Mouse (Mus musculus) mature B cell (primary cell): ENCODE data around the gene Espn.

Experiments used
- in situ Hi-C: fragments of 300-500 bp; cut with MboI; formaldehyde crosslinking; loops from 2 replicates; pipeline ENCODE4 v1.14.3; 2019

Gene Espn

GRCm38 (mm10) chr4:152150546-152150945 is 1.6 kb downstream of the Espn start:
- in situ Hi-C loops, result no loop called here

GRCm38 (mm10) chr4:152146033-152146827 is 5.9 kb downstream of the Espn start:
- in situ Hi-C loops, result no loop called here

DNA sequence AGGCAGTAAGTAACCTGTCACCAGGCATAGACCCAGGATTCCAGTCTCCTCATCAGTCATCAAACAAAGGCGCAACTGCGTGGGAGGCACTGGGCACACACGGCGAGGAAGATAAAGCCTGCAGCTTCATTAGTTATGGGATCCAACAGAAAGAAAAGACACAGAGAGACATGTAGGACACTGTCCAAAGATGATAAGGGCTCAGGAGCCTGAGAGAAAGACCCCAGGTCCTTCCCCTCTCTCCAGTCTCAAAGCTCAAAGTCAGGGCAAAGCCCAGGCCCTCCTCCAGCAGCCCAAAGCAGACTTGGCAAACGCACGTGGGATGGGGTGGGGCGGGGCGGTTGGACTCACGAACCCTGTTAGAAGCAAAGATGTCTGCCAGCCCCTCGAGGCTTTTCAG is 6.7 kb downstream of the Espn start:
- in situ Hi-C loops, result no loop called here

DNA sequence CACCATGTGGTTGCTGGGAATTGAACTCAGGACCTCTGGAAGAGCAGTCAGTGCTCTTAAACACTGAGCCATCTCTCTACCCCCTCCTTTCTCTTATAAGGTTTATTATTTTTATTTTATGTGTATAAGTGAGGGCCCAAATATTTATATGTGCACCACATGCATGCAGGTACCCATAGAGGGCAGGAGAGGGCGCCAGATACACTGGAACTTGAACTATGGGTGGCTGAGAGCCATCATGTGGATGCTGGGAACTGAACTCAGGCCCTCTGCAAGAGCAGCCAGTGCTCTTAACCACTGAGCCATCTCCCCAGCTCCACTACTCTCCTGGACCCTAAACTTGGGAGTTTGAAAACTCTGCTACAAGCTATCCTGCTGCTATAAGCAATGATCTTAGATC is 8.5 kb downstream of the Espn start:
- in situ Hi-C loops, result no loop called here

- in situ Hi-C loops, result no loop called here
These were observed 10.5 kb downstream of the Espn start for GRCm38 (mm10) chr4:152141521-152142135.

- in situ Hi-C loops, result no loop called here
These were observed 11.7 kb downstream of the Espn start for GRCm38 (mm10) chr4:152140441-152140840.

DNA sequence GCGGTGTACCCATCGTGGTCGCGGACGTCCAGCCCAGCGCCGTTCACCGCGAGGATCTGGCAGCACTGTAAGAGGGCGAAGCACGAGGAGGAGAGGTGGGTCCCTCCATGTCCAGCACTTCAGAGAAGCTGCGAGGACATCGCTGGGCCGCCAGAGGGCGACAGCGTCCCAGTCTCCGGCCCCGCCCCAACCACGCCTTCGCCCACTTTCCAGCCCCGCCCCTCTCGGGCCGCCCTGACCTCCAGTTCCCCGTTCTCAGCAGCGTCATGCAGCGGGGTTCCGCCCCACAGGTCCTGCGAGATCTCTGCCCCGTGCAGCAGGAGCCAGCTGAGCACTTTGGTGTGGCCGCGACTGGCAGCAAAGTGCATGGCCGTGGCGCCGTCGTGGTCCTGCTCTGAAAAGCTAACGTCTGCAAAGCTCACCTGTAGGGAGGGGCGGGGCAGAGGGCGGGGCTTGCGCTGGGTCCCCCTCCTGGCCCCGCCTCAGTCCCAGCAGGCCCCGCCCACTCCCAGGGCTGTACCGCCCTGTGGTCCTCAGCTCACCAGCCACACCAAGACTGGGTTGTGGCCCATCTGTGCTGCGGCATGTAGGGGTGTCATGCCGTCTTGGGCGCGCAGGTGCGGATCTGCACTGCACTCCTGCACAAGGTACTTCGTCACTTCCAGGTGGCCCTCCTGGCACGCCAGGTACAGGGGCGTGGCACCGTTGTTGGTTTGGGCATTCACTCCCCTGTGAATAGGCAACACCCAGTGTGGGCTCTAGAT is 13.5 kb downstream of the Espn start:
- in situ Hi-C loops, result no loop called here

DNA sequence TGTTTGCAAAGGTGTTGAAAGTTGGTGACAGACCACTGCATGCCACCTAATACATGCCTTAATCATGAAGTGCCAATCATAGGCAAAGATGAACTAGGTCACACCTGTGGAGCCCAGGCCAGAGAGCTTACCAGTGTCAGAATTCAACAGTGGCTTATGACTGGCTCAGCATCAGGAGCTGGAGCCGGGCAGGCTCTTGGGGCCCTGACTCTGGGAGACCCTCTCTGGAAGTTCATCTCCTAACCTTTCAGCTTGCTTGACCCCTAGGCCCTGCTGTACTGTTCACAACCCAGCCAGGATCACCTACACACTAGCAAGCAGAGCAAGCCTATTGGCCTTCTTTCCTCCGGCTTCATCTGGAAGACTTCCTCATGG is 15.3 kb downstream of the Espn start:
- in situ Hi-C loops, result no loop called here

- in situ Hi-C loops, result no loop called here
These were observed 15.9 kb downstream of the Espn start for GRCm38 (mm10) chr4:152136112-152136875.

- in situ Hi-C loops, result no loop called here
These were observed 16.8 kb downstream of the Espn start for GRCm38 (mm10) chr4:152135363-152135762.

DNA sequence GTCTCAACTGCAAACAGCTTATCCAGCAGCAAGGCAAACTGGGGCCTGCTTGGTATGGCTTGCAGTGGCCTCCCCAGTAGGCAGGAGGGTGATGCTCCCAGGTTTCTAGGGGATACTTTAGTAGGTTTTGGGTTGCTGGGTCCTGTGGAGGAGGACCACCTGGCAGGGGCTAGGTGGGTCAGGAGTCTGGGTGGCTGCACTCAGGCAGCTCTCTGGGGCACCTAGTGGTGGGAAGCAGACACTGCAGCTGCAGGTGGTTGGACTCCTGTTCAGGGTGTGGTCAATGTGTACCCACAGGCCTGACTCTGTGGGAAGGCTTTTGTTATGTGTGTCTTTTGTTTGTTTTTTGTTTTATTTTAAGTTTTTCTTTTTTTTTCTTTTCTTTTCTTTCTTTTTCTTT is 17.7 kb downstream of the Espn start:
- in situ Hi-C loops, result no loop called here

GRCm38 (mm10) chr4:152133213-152133612 is 19.0 kb downstream of the Espn start:
- in situ Hi-C loops, result no loop called here

GRCm38 (mm10) chr4:152132772-152133169 is 19.4 kb downstream of the Espn start:
- in situ Hi-C loops, result no loop called here

GRCm38 (mm10) chr4:152131809-152132771 is 20.1 kb downstream of the Espn start:
- in situ Hi-C loops, result no loop called here

DNA sequence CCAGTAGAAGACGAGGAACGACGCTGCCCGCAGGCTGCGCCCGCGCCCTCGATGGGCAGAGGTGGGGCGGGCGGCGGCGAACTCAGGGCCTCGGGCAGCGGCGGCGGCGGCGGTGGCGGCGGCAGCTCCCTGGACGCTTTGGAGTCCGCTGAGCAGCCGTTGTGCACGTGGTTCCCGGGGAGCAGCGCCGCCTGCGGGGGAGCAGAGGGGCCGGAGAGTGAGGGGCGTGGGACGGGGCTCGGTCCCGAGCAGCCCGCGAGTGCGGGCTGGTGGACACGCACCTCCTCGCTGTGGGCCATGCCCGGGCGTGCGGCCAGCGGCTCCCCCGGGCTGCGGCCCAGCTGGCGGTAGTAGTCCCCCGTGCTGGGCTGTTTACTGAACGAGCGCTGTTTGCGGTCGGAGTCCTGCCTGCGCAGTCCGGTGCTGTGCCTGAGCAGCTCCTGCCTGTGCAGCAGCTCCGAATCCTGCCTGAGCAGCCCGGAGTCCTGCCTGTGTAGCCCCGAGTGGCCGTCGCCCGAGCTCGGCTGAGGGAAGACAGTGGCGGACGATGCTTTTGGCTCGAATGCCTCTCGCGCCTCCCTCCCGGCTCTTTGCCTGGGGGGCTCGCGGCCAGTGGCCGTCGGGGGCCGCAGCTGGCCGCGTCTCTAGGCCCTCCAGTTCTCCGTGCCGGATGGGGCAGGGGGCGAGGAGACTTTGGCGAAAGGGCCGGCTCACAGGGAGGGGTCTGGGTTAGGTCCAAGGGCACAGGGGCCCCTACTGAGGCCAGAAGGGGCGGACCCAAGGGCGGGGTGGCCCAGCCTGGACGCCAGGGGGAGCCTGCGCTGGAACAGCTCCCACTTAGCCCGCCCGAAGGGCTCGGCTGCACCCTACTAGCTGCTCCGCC is 21.2 kb downstream of the Espn start:
- in situ Hi-C loops, result no loop called here

DNA sequence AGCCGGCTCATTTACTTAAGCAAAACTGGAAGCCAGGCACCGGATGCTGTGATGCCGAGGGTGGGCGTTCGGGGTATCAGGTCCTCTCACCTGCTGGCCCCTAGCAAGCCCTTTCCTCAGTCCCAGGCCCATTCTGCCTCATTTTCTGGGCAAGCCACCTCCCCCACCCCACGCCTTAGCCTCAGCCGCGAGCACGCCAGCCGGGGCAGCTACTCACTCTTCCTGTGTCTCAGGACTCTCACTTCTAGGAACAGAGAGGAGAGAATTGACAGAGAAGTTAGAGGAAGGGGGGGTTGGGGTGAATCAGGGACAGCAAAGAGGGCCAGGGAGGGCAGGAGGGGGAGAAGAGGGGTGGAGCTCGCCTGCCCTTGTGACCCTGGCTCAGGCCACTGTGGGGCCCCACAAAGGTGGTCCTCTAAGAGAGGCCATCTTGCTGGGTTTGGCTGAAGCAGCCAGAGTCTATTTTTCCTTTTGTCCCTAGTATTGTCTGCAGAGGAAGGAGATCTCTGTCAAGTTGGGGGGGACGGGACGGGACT is 22.7 kb downstream of the Espn start:
- in situ Hi-C loops, result no loop called here

DNA sequence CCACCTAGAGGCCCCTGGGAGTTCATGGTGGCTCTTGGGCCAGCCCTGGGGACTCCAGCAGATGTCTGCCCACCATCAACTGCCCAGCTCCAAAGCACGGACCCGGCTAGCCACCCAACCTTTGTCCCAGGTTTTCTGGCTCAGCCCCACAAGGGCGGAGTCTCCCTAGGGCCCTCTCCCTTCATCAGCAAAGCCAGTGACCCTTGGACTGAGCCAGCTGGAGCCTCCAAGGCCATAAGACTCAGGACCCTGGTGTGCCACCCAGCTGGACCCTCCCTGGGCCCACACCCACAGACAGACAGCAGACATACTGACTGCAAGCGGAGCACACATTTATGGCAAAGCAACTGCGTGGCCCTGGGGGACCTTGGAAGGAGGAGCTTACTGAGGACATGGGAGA is 23.4 kb downstream of the Espn start:
- in situ Hi-C loops, result no loop called here

- in situ Hi-C loops, result no loop called here
These were observed 24.3 kb downstream of the Espn start for GRCm38 (mm10) chr4:152127884-152128283.

DNA sequence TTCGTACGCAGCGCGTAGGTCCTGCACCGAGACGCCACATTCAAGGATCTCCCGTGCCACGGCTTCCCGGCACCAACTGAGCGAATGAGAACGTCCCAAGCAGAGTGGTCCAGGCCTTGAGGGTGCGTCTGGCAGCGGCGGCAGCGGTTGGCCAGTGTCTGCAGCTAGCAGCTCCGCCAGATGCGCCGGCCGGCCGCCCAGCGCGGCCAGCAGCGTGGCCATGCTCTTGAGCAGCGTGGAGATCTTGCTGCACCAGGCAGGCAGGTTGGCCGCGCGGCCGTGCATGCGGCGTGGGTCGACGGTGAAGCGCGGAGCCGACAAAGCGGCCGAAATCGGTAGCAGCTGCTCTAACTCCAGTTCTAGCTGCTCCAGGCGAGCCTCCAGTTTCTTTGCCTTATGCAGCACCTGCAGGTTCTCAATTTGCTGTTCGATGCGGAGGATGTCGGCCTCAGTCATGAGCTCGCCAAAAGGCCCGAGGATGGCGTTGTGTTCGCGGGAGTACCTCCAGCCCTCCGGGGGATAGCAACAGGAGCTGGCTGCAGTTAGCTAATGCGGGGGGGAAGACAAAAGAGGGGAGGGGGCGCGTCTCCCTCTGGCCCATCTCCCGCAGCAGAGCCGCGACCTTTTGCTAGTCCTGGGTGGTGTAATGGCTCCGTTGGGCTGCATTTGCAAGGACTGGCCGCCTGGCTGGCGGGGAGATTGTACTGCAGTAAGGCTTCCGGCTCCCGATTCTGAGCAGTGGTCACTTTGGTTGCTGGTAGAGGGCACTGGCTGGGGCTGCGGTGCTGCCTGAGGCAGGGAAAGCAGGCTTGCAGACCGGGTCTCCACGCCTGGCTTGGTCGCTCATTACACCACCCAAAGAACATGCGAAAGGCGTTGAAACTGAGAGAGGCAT is 25.9 kb downstream of the Espn start:
- in situ Hi-C loops, result no loop called here
